Mouse (Mus musculus) 3134 (cell line): ENCODE data around the gene Pcsk7.
A peak's percentile ranks its signal among the peaks of the same experiment; 100 is the strongest.

Experiments used
- DNase-seq: peaks from one replicate; pipeline ENCODE4 v3.0.0-alpha.2; 2011; ENCODE audit warnings: low spot score; ENCODE audit not compliant: insufficient read length; ENCODE audit errors: extremely low read depth

Pcsk7 gene

GRCm38 (mm10) chr9:45906355-45907077 lies at the start of gene Pcsk7, which contains the start of gene Rnf214:
Gene Pcsk7, plus strand, starts transcription at chr9:45906497.
Gene Rnf214, minus strand, starts transcription at chr9:45906911.
- peak; percentile 88 for DNase-seq

- DNase-seq = no peak
Observed at GRCm38 (mm10) chr9:45859364-45859763, 46.9 kb upstream of the Pcsk7 start.

- no peak for DNase-seq
Observed at GRCm38 (mm10) chr9:45861813-45862212, 44.5 kb upstream of the Pcsk7 start.

GRCm38 (mm10) chr9:45869181-45869580 lies 37.1 kb upstream of the Pcsk7 start:
- no peak for DNase-seq

- DNase-seq = no peak
Observed at GRCm38 (mm10) chr9:45870265-45870664, 36.0 kb upstream of the Pcsk7 start.

GRCm38 (mm10) chr9:45877928-45878327 lies 28.4 kb upstream of the Pcsk7 start:
- no peak for DNase-seq

GRCm38 (mm10) chr9:45893681-45894080 lies 12.6 kb upstream of the Pcsk7 start:
- DNase-seq = no peak

GRCm38 (mm10) chr9:45905196-45905595 lies 1.1 kb upstream of the Pcsk7 start:
- DNase-seq = no peak

- peak; percentile 39 for DNase-seq
Observed at GRCm38 (mm10) chr9:45905811-45906237, 473 bp upstream of the Pcsk7 start.

GRCm38 (mm10) chr9:45907078-45907428 lies 756 bp downstream of the Pcsk7 start:
- no peak for DNase-seq

GRCm38 (mm10) chr9:45910995-45911394 lies 4.7 kb downstream of the Pcsk7 start:
- no peak for DNase-seq

- DNase-seq = no peak
Observed at GRCm38 (mm10) chr9:45911673-45912072, 5.4 kb downstream of the Pcsk7 start.

GRCm38 (mm10) chr9:45915659-45916058 lies 9.4 kb downstream of the Pcsk7 start:
- DNase-seq = no peak

- no peak for DNase-seq
Observed at GRCm38 (mm10) chr9:45917041-45917934, 11.0 kb downstream of the Pcsk7 start.

- no peak for DNase-seq
Observed at GRCm38 (mm10) chr9:45919895-45920294, 13.6 kb downstream of the Pcsk7 start.

- DNase-seq = no peak
Observed at GRCm38 (mm10) chr9:45929285-45929684, 23.0 kb downstream of the Pcsk7 start.

- no peak for DNase-seq
Observed at GRCm38 (mm10) chr9:45931958-45932357, 25.7 kb downstream of the Pcsk7 start.

- no peak for DNase-seq
Observed at GRCm38 (mm10) chr9:45932571-45933415, 26.5 kb downstream of the Pcsk7 start.

GRCm38 (mm10) chr9:45935628-45936210 lies 29.4 kb downstream of the Pcsk7 start, which contains the start of gene Tagln:
Gene Tagln, minus strand, starts transcription at chr9:45936058.
- DNase-seq = no peak

GRCm38 (mm10) chr9:45936883-45937282 lies 30.6 kb downstream of the Pcsk7 start:
- no peak for DNase-seq
